10 mouse cellular contexts compared by ENCODE assay signal in the genomic region with DNA sequence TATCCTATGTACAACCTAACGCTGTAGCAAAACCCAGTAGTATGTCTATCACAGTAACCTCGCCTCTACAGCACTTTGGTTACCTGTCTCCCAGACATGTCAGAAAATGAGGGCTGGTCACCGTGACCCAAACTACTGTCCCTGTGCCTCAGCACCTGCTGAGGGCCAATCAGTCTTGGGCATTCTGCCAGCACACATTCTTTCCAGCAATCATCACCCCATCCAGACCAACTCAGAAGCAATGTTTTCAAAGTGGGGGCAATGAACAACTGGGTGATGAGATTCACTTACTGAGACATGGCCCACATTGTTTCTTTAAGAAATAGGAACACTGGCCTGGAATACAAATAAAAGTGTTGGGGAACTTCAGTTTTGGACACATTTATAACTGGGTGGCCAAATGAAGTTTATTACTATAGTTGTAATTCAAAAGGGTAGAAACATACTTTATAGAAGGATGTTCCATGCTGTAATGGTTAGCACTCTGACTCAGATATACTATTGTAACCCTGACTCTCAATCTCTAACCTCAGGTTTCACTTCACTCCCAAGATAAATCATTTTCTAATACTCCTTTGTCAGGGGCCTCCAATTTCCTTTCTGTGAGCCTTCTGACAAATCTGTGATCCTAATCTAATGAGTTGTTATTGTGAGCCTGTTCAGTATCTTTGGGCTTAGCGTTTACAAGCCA. TPM values are rescaled to one million over a fixed set of nuclear protein-coding genes. Genes with fewer than 3 reads are reported as not detected.
DNase-seq lines count a peak whose midpoint lies in the region; ATAC-seq lines count a peak whose summit lies in the region.
"Had no signal": no experiment of that assay in that cellular context is flagged by ENCODE, and none has a peak within 500 bp of the region (broad histone marks: within the 10 kb centered on the region; RNA-seq: fewer than 3 reads in every experiment).

No protein-coding gene starts in this region.

- WGBS in kidney, embryonic 14.5 days: 64% methylated on average over 4 of the region's 4 CpGs
- 44% methylated on average over 4 of the region's 4 CpGs for WGBS in heart, embryonic 16.5 days

- H3K4me1 ChIP-seq in kidney, embryonic 14.5 days (ENCODE audit: control insufficient read depth, insufficient read depth, low read length): peaks cover 32% of the 10 kb centered on the region
- peaks cover 54% of the 10 kb centered on the region for H3K4me1 ChIP-seq in heart, embryonic 16.5 days (ENCODE audit: control insufficient read depth, insufficient read depth, low read length)

- no peaks in the 10 kb centered on the region for H3K36me3 ChIP-seq in kidney, embryonic 14.5 days (ENCODE audit: control insufficient read depth, insufficient read depth, low read length)
- no peaks in the 10 kb centered on the region for H3K36me3 ChIP-seq in heart, embryonic 16.5 days (ENCODE audit: control insufficient read depth, insufficient read depth)

- no peaks in the 10 kb centered on the region for H3K9me3 ChIP-seq in kidney, embryonic 14.5 days (ENCODE audit: control insufficient read depth, low read length)
- no peaks in the 10 kb centered on the region for H3K9me3 ChIP-seq in heart, embryonic 16.5 days (replicated peaks; ENCODE audit: control insufficient read depth, low read length)

- DNase-seq in kidney, adult 18-20 months: peak; percentile 40
- DNase-seq in NIH3T3 (ENCODE audit: low read depth): peak; percentile 27
- DNase-seq in kidney, postnatal 4 days: peak; percentile 28 to 51
- no peak for DNase-seq in spleen, adult 12 weeks (ENCODE audit: low spot score)
- no peak for DNase-seq in left cerebral cortex, postnatal 10 days (ENCODE audit: extremely low spot score in 1 of 2, low spot score in 2 of 2)
- no peak for DNase-seq in urinary bladder, postnatal 25 days (ENCODE audit: low spot score)
- DNase-seq: lung, embryonic 14.5 days; spleen, adult 18-20 months had no signal

- no peak overlapping the region for H3K9ac ChIP-seq in kidney, embryonic 14.5 days (ENCODE audit: low read depth, low read length)
- H3K9ac ChIP-seq in heart, embryonic 16.5 days (ENCODE audit: low read length): no peak overlapping the region
- H3K9ac ChIP-seq: lung, embryonic 14.5 days had no signal

- no peak overlapping the region for H3K4me2 ChIP-seq in kidney, embryonic 14.5 days (replicated peaks; ENCODE audit: low read depth, low read length)
- H3K4me2 ChIP-seq in heart, embryonic 16.5 days (ENCODE audit: low read depth, low read length): peak overlapping the region; percentile 4; the same call in 1 of the 2 replicates
- H3K4me2 ChIP-seq: lung, embryonic 14.5 days had no signal

- no peaks in the 10 kb centered on the region for H3K27me3 ChIP-seq in kidney, embryonic 14.5 days (ENCODE audit: control insufficient read depth, insufficient read depth, low read length)
- H3K27me3 ChIP-seq in heart, embryonic 16.5 days (ENCODE audit: control insufficient read depth, insufficient read depth, low read length): no peaks in the 10 kb centered on the region

- ATAC-seq in kidney, embryonic 14.5 days (ENCODE audit: low FRiP score, low TSS enrichment): no peak
- no peak for ATAC-seq in heart, embryonic 16.5 days (replicated peaks; ENCODE audit: extremely low read depth, insufficient read depth, low FRiP score)

- H3K27ac ChIP-seq in kidney, embryonic 14.5 days (ENCODE audit: low read depth, low read length): no peak overlapping the region
- H3K27ac ChIP-seq in heart, embryonic 16.5 days (ENCODE audit: low read length): peak overlapping the region; percentile 38

- intact Hi-C loops in left cerebral cortex, postnatal 10 days (cut with DNase I): no loop called here

- H3K4me3 ChIP-seq in kidney, embryonic 14.5 days (ENCODE audit: low read length): no peak overlapping the region
- no peak overlapping the region for H3K4me3 ChIP-seq in heart, embryonic 16.5 days (ENCODE audit: low read length)

RNA-seq across cellular contexts. Expression of gene Rheb, which starts 16.9 kb away (rescaled TPM):
- polyA plus RNA-seq in kidney, embryonic 14.5 days (2014; fragmentation: Nextera tagmentation; extraction: Ambion mirVana): 215 and 247 TPM in 2 replicates
- 242 and 283 TPM in 2 replicates for polyA plus RNA-seq in heart, embryonic 16.5 days (2015; fragmentation: Nextera tagmentation; extraction: Ambion mirVana)
- 100 to 1,000 TPM; 121 to 123 TPM for total RNA-seq in left cerebral cortex, postnatal 10 days (2021)

Comparison
In these comparisons a context has a peak if more than half of its experiments do, and no peak if none do; other contexts are left out.
1. DNase-seq: peak in kidney, adult 18-20 months (single experiment), NIH3T3 (single experiment) and kidney, postnatal 4 days (2 of 2); none in spleen, adult 12 weeks (single experiment), left cerebral cortex, postnatal 10 days (0 of 2) and urinary bladder, postnatal 25 days (single experiment).